Mouse (Mus musculus): ENCODE data around the gene Elf1.

Elf1 gene

GRCm38 (mm10) chr14:79489150-79489549, 8.2 kb downstream of the Elf1 start:
- DNase-seq (ENCODE audit: low read depth, low spot score), result no peak

GRCm38 (mm10) chr14:79490246-79490645, 9.3 kb downstream of the Elf1 start:
- DNase-seq (ENCODE audit: low read depth, low spot score), result no peak

DNA sequence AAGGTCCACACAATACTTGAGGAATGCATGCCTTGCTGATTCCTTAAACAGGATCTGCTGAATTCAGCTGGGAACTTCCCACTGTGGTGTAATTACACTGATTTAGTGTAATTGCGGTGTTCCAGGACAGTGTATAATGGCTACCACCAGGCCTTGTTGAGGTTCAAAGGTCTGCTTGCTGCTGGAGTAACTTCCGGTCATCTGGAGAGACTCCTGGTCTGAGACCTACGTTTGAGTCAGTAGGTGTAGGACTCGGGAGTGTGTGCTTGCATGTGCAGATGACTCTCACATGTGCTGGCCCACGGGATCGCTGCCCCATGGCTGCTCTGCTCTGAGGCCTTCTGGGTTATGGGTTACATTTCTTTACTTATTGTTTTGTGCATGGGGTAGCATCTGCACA, 13.4 kb downstream of the Elf1 start:
- DNase-seq (ENCODE audit: low read depth, low spot score), result no peak

DNA sequence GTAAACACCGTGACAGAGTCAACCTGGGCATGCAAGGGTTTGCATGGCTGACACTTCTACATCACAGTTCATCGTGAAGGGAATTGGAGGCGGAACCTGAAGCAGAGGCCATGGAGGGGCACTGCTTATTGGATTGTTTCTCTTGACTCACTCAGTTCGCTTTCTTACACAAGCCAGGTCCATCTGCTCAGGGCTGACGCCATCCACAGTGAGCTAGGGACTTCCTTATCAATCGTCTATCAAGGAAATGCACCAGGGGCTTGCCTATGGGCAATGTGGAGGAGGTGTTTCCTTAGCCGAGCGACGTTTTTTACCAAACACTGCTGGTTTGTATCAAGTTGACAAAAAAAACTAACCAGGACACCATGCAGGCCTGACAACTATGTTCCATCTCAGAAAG, 18.3 kb downstream of the Elf1 start:
- DNase-seq (ENCODE audit: low read depth, low spot score), result peak; percentile 68

DNA sequence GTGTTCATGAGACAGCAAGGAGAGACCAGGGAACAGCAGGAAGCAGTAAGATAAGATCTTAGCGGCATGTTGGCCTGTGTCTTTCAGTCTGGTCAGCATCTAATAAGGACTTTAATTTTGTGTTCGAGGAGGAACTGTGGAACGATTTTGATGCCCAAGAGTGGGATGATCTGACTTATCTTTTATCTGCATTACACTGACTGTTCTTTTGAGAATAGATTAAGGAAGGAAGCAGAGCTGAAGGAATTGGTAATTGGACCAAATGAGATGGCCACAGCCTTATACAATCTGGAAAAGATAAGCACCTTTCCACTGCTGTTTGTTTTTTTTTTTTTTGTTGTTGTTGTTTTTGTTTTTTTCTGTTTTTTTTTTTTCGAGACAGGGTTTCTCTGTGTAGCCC, 19.8 kb downstream of the Elf1 start:
- no peak for DNase-seq (ENCODE audit: low read depth, low spot score)

- DNase-seq (ENCODE audit: low read depth, low spot score), result peak; percentile 38
Observed at GRCm38 (mm10) chr14:79503371-79504075, 22.5 kb downstream of the Elf1 start.

DNA sequence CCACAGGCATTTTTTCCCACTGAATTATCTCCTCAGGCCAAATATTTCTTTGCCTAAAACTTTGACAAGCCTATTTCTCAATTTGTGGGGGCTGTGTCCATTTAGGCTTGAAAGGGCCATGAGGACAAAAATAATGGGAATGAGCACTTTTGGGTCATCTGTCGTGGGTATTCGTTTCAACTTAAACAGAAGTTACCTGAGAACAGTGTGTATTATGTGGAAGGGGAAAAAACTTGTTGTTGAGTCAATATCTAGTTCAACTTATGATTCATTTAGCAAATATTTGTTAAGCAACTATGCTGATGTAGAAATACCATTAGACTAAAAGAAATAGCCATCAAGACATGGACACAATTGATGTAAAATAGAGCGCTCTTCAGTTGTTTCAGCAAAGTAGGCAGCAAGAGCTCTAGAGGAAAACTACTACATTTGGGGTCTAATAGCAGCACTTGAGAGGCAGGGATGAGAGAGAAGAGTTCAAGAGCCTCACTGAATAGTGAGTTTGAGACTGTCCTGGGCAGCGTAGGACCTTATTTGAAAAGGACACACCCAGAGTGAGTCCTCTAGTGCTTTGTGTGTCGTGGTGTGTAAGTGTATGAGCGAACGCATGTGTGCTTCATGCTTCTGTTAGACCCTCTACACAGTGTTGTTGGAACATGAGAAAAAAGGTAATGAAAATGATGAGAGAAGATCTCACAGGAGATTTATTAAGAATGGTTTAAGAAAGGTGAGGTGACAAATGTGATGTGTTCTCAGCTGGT, 23.4 kb downstream of the Elf1 start:
- DNase-seq (ENCODE audit: low read depth, low spot score), result no peak

DNA sequence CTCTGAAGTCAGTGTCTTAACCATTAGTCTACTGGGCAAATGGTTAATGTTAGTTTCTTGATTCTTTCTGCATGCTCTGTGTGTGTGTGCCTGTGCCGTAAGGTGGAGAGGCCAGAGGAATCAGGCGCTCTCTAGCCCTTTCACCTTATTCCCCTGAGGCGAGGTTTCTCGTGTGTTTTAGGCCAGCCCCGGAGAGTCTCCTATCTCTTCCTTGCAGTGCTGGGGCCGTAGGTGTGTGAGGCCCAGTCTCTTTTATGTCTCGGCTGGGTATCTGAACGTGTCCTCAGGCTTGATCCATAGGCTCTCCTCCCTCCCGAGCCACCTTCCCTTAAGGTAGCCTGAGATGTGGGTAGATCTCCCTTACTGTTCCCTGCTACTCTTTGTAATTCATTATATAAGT, 25.2 kb downstream of the Elf1 start:
- DNase-seq (ENCODE audit: low read depth, low spot score), result no peak

- no peak for DNase-seq (ENCODE audit: low read depth, low spot score)
Observed at GRCm38 (mm10) chr14:79507846-79508245, 26.9 kb downstream of the Elf1 start.

DNA sequence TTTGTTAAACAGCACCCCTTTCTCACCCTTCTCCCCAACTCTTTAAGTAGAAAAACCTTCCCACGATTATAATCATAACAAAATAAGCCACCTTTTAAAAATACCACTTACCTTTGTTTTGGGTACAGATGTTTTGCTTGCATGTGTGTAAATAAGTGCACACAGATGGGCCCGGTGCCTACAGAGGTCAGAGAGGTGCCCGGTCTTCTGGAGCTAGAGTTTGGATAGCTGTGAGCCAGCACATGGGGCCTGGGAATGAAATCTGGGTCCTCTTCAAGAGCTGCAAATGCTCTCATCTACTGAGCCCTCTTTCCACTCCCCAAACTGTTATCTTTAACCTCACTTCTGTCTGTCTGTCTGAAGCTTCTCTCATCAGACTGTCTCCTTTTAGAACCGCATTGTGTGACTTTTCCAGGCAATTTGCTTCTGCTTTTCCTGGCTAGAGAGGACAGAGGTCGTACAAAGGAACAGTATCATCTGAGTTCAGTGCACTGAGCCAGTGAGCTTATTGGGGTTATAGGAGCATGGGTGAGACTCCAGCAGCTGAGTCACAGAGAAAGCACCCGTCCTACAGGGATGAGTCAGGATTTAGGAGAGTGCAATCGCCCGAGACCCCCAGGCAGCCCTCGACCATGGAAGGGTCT, 27.8 kb downstream of the Elf1 start:
- no peak for DNase-seq (ENCODE audit: low read depth, low spot score)

GRCm38 (mm10) chr14:79511521-79511920, 30.5 kb downstream of the Elf1 start:
- DNase-seq (ENCODE audit: low read depth, low spot score), result no peak

- no peak for DNase-seq (ENCODE audit: low read depth, low spot score)
Observed at GRCm38 (mm10) chr14:79513951-79514350, 33.0 kb downstream of the Elf1 start.

DNA sequence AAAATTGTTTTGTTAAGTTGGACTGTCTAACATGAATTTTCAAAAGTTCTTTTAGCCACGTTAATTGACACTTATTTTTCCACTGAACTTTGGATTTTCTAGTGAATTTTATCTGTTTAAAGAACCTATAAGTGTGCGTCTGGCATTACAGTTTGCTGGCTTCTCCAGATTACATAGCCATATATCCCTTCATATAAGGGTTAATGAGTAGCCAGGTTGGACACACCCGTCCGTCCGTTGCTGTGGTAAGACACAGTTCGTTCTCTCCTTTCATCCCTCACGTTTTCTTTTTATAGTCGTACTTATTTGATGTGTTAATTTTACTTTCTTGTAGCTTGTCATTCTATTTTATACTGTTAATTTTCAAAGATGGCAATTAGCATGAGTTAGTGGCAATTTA, 34.1 kb downstream of the Elf1 start:
- no peak for DNase-seq (ENCODE audit: low read depth, low spot score)

DNA sequence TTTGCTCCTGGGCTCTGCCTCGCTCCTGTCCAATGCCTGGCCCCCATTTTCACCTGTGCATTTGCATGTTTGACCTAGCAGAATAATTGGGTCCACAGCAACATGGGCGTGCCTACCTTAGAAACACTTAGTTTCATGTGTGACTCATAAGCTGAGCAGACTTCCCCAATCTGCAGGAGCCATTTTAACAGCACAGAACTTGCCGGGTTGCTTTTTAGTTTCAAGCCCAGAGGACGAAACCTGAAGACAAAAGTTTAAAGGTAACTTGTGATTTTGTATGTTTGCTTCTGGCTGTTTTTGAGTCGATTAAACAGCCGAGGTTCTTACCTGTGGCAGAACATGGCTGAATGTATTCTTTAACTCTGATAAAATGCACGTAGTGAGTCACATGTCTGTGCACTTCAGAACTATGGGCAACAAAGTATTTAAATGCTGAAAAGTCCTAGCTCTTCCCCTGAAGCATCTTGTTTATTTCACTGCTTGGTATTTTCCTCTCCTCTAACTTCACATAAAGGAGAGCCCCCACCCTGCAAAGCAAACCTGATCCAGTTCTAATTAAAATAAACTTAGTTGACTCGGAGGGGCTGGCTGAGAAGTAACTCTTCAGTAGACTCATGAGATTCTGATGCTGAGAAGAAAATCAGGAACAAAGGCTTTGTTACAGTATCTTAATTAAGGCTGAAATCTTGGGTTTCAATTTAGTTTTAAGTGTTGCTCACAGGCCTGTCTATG, 34.7 kb downstream of the Elf1 start:
- peak; percentile 87 for DNase-seq (ENCODE audit: low read depth, low spot score)

GRCm38 (mm10) chr14:79516243-79516610, 35.2 kb downstream of the Elf1 start:
- DNase-seq (ENCODE audit: low read depth, low spot score), result no peak

- peak; percentile 43 for DNase-seq (ENCODE audit: low read depth, low spot score)
Observed at GRCm38 (mm10) chr14:79516751-79517150, 35.8 kb downstream of the Elf1 start.

- DNase-seq (ENCODE audit: low read depth, low spot score), result no peak
Observed at GRCm38 (mm10) chr14:79517185-79517740, 36.3 kb downstream of the Elf1 start.

DNA sequence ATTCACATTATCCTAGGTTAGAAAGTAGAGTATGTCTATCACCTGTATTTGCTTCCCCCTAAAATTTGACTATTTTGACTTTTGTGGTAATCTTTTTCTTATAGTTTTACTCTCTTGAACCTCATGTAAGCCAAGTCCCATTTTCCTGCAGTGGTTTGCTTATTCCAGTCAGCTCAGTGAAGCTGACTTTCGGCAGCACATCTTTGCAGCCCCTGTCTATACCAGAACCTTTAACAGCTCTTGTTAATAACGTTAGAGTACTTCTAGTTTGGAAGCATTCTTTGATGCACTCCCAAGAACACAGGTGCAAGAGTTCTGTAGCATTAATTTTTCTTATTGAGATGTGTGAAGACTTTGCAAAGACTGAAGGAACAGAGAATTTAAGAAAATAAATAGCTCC, 37.1 kb downstream of the Elf1 start:
- DNase-seq (ENCODE audit: low read depth, low spot score), result no peak

GRCm38 (mm10) chr14:79518761-79519662, 38.0 kb downstream of the Elf1 start:
- peak; percentile 50 for DNase-seq (ENCODE audit: low read depth, low spot score)

DNA sequence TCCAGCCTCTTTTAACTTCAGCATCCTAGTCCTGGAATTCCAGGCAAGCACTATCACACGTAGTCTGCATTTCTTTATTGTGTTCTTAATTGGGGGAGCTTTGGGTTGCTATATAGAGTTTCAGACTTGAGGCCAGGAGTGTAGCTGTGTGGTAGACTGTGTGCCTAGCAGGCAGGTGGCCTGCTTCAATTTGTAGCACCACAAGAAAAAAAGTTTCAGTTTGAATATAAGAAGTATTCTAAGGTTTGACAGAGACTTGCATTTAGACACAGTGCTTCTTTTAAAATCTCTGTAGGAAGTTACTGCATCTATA, 38.6 kb downstream of the Elf1 start:
- DNase-seq (ENCODE audit: low read depth, low spot score), result peak; percentile 55

GRCm38 (mm10) chr14:79520612-79521011, 39.6 kb downstream of the Elf1 start:
- DNase-seq (ENCODE audit: low read depth, low spot score), result no peak
